In genomic region chr6:120860079-120860478, GRCm38 (mm10) we compare ENCODE assay signal across 29 mouse cellular contexts.
"Had no signal": no experiment of that assay in that cellular context is flagged by ENCODE, and none has a peak within 500 bp of the region (broad histone marks: within the 10 kb centered on the region; RNA-seq: fewer than 3 reads in every experiment).

No protein-coding gene starts in this region.

- H3K4me3 ChIP-seq: gastrocnemius, adult 2 months; heart, adult 2 months; heart, embryonic 13.5 days; heart, embryonic 15.5 days; hindbrain, embryonic 10.5 days; hindbrain, embryonic 12.5 days; intestine, embryonic 15.5 days; layer of hippocampus, adult 2 months; left cerebral cortex, adult 2 months; limb, embryonic 10.5 days; limb, embryonic 12.5 days; liver, embryonic 13.5 days; liver, embryonic 15.5 days had no signal

- H3K27me3 ChIP-seq: heart, embryonic 13.5 days; heart, embryonic 15.5 days; hindbrain, embryonic 12.5 days; intestine, embryonic 15.5 days; limb, embryonic 12.5 days; liver, embryonic 13.5 days; liver, embryonic 15.5 days had no signal

- H3K4me1 ChIP-seq: intestine, embryonic 15.5 days; limb, embryonic 10.5 days; limb, embryonic 12.5 days had no signal

- ATAC-seq: hindbrain, embryonic 16.5 days; inflammation-experienced regulatory T-cells, adult 6 months; intestine, embryonic 15.5 days had no signal

- H3K4me2 ChIP-seq: heart, embryonic 11.5 days; heart, embryonic 13.5 days; heart, embryonic 15.5 days; hindbrain, embryonic 12.5 days; hindbrain, embryonic 14.5 days; intestine, embryonic 15.5 days; limb, embryonic 12.5 days; liver, embryonic 11.5 days; liver, embryonic 13.5 days; liver, embryonic 15.5 days had no signal

- DNase-seq: gastrocnemius, adult 2 months; gastrocnemius, postnatal 10 days; gastrocnemius, postnatal 25 days; heart, adult 11 months; heart, adult 2 months; heart, postnatal 14 days; heart, postnatal 36 days; kidney, adult 18-20 months; kidney, adult 8-10 months; kidney, postnatal 10 days; kidney, postnatal 25 days; kidney, postnatal 4 days; liver; liver, embryonic 13.5 days had no signal

- H3K9ac ChIP-seq: heart, embryonic 13.5 days; heart, embryonic 15.5 days; hindbrain, embryonic 12.5 days; hindbrain, embryonic 14.5 days; intestine, embryonic 15.5 days; limb, embryonic 12.5 days; liver, embryonic 13.5 days; liver, embryonic 15.5 days had no signal

- H3K27ac ChIP-seq: gastrocnemius, adult 2 months; heart, adult 2 months; heart, embryonic 13.5 days; heart, embryonic 15.5 days; hindbrain, embryonic 10.5 days; hindbrain, embryonic 12.5 days; hindbrain, embryonic 14.5 days; intestine, embryonic 15.5 days; layer of hippocampus, adult 2 months; left cerebral cortex, adult 2 months; limb, embryonic 10.5 days; limb, embryonic 12.5 days; liver, embryonic 13.5 days; liver, embryonic 15.5 days had no signal

- H3K9me3 ChIP-seq: heart, embryonic 13.5 days; heart, embryonic 15.5 days; hindbrain, embryonic 10.5 days; hindbrain, embryonic 12.5 days; intestine, embryonic 15.5 days; limb, embryonic 10.5 days; liver, embryonic 13.5 days; liver, embryonic 15.5 days had no signal
